Comparison of ENCODE assay signal across 21 mouse cellular contexts in genomic region chr5:100559357-100559756, GRCm38 (mm10). TPM values are rescaled to one million over a fixed set of nuclear protein-coding genes. Genes with fewer than 3 reads are reported as not detected.
"Had no signal": no experiment of that assay in that cellular context is flagged by ENCODE, and none has a peak within 500 bp of the region (broad histone marks: within the 10 kb centered on the region; RNA-seq: fewer than 3 reads in every experiment).

No protein-coding gene starts in this region.

- H3K4me3 ChIP-seq: liver, embryonic 15.5 days; lung, embryonic 15.5 days; megakaryocyte, embryonic 14.5 days; midbrain, embryonic 13.5 days; midbrain, embryonic 15.5 days; myocyte; neural tube, embryonic 13.5 days; neural tube, embryonic 15.5 days; stomach, embryonic 15.5 days had no signal

- H3K27me3 ChIP-seq: liver, embryonic 15.5 days; lung, embryonic 15.5 days; megakaryocyte, embryonic 14.5 days; midbrain, embryonic 13.5 days; midbrain, embryonic 15.5 days; neural tube, embryonic 13.5 days; neural tube, embryonic 15.5 days; stomach, embryonic 15.5 days had no signal

- ATAC-seq: liver, postnatal 0 days; lung, postnatal 0 days; midbrain, embryonic 13.5 days; midbrain, embryonic 15.5 days had no signal

- H3K9me3 ChIP-seq: liver, embryonic 15.5 days; lung, embryonic 15.5 days; megakaryocyte, embryonic 14.5 days; midbrain, embryonic 13.5 days; midbrain, embryonic 15.5 days; neural tube, embryonic 13.5 days; neural tube, embryonic 15.5 days; stomach, embryonic 15.5 days had no signal

- H3K9ac ChIP-seq: liver, embryonic 15.5 days; liver, postnatal 0 days; lung, embryonic 15.5 days; midbrain, embryonic 13.5 days; midbrain, embryonic 15.5 days; neural tube, embryonic 13.5 days; neural tube, embryonic 15.5 days; stomach, embryonic 15.5 days had no signal

- H3K27ac ChIP-seq: liver, embryonic 15.5 days; lung, embryonic 15.5 days; macrophage; midbrain, embryonic 13.5 days; midbrain, embryonic 15.5 days; neural tube, embryonic 13.5 days; neural tube, embryonic 15.5 days; stomach, embryonic 15.5 days; stomach, postnatal 0 days had no signal

- H3K4me2 ChIP-seq: liver, embryonic 15.5 days; lung, embryonic 15.5 days; midbrain, embryonic 11.5 days; midbrain, embryonic 13.5 days; midbrain, embryonic 15.5 days; neural tube, embryonic 13.5 days; neural tube, embryonic 15.5 days; stomach, embryonic 15.5 days had no signal

- H3K36me3 ChIP-seq: lung, embryonic 15.5 days; midbrain, embryonic 13.5 days; midbrain, embryonic 15.5 days; neural tube, embryonic 13.5 days; neural tube, embryonic 15.5 days; stomach, embryonic 15.5 days had no signal

- DNase-seq: liver, postnatal 0 days; lung, adult 2 months; lung, postnatal 14 days; lung, postnatal 36 days; right cerebral cortex, postnatal 14 days; thymus, adult 2 months; thymus, postnatal 25 days; thymus, postnatal 4 days had no signal

- H3K4me1 ChIP-seq: lung, embryonic 15.5 days; midbrain, embryonic 13.5 days; midbrain, embryonic 15.5 days; neural tube, embryonic 13.5 days; neural tube, embryonic 15.5 days; stomach, embryonic 15.5 days had no signal

RNA-seq across cellular contexts. Expression of gene Plac8, which starts 12.7 kb away (rescaled TPM):
- polyA plus RNA-seq: midbrain, embryonic 13.5 days had no signal
